In genomic region chr2:35775651-35776055, GRCm38 (mm10) we compare ENCODE assay signal across 8 mouse cellular contexts.
DNase-seq lines count a peak whose midpoint lies in the region; ATAC-seq and TF ChIP-seq lines count a peak whose summit lies in the region.

No protein-coding gene starts in this region.

- no peaks in the 10 kb centered on the region for H3K4me1 ChIP-seq in kidney, postnatal 0 days (replicated peaks; ENCODE audit: insufficient read depth, low read length)

- no peak overlapping the region for H3K4me3 ChIP-seq in kidney, postnatal 0 days (replicated peaks; ENCODE audit: low read depth, low read length)

- DNase-seq in kidney, postnatal 0 days (ENCODE audit: low spot score), result peak; percentile 6
- DNase-seq in kidney, postnatal 4 days, result no peak
- DNase-seq in Muller cell, postnatal 12 days (ENCODE audit: inconsistent ontology term), result peak; percentile 67
- DNase-seq in heart, postnatal 14 days, result peak; percentile 11 to 38
- no peak for DNase-seq in MN1 (ENCODE audit: low spot score)
- DNase-seq in urinary bladder, postnatal 25 days (ENCODE audit: low spot score), result no peak
- no peak for DNase-seq in ovary, postnatal 14 days (ENCODE audit: low spot score)

- TF ChIP-seq CTCF in kidney, postnatal 0 days (IDR thresholded peaks at IDR 0.05; ENCODE audit: low read depth), result no peak

- ATAC-seq in kidney, postnatal 0 days (replicated peaks; ENCODE audit: low FRiP score, low read depth), result no peak
- ATAC-seq in common myeloid progenitor, adult 5-6 weeks (replicated peaks; ENCODE audit: low read depth, poor library complexity, severe bottlenecking), result peak; percentile 39; the same call in 1 of the 2 replicates

- H3K27me3 ChIP-seq in kidney, postnatal 0 days (ENCODE audit: insufficient read depth, low read length), result no peaks in the 10 kb centered on the region

- intact Hi-C loops in heart, postnatal 14 days (cut with DNase I), result no loop called here

- H3K9me3 ChIP-seq in kidney, postnatal 0 days (replicated peaks; ENCODE audit: low read length), result no peaks in the 10 kb centered on the region

- no peaks in the 10 kb centered on the region for H3K36me3 ChIP-seq in kidney, postnatal 0 days (ENCODE audit: insufficient read depth, low read length)

- no peak overlapping the region for H3K4me2 ChIP-seq in kidney, postnatal 0 days (ENCODE audit: low read length)

- no peak overlapping the region for H3K9ac ChIP-seq in kidney, postnatal 0 days (ENCODE audit: low read depth, low read length)

- WGBS in kidney, postnatal 0 days, result 39% methylated on average over 5 of the region's 5 CpGs

- no peak overlapping the region for H3K27ac ChIP-seq in kidney, postnatal 0 days

Comparison
In these comparisons a context has a peak if more than half of its experiments do, and no peak if none do; other contexts are left out.
1. DNase-seq: peak in kidney, postnatal 0 days (single experiment), Muller cell, postnatal 12 days (single experiment) and heart, postnatal 14 days (2 of 2); none in kidney, postnatal 4 days (0 of 2), MN1 (single experiment), urinary bladder, postnatal 25 days (single experiment) and ovary, postnatal 14 days (single experiment).